Mouse (Mus musculus): ENCODE measurements around the gene Nap1l4. TPM values are rescaled to one million over a fixed set of nuclear protein-coding genes. Genes with fewer than 3 reads are reported as not detected.
A peak's percentile ranks its signal among the peaks of the same experiment; 100 is the strongest.

Gene Nap1l4
- polyA plus RNA-seq, 1 experiment from 2014 or later = 74.9 TPM

GRCm38 (mm10) chr7:143501643-143502417 is 47.1 kb downstream of the Nap1l4 start:
- no peaks in the 10 kb centered on the region for H3K9me3 ChIP-seq (replicated peaks; ENCODE audit: control insufficient read depth, low read length)
- no peaks in the 10 kb centered on the region for H3K36me3 ChIP-seq (ENCODE audit: control insufficient read depth, insufficient read depth)
- H3K4me2 ChIP-seq (ENCODE audit: low read depth, low read length) = peak overlapping the region; percentile 62
- H3K27me3 ChIP-seq (ENCODE audit: control insufficient read depth, insufficient read depth, low read depth, low read length) = peaks cover 48% of the 10 kb centered on the region
- 5% methylated on average over 55 of the region's 55 CpGs for WGBS (ENCODE audit: insufficient replicate concordance)
- peak overlapping the region; percentile 4; the same call in 1 of the 2 replicates for H3K9ac ChIP-seq (ENCODE audit: low read depth, low read length)
- no peak for ATAC-seq (ENCODE audit: low read depth)
- H3K4me1 ChIP-seq (ENCODE audit: control insufficient read depth, low read depth, low read length) = no peaks in the 10 kb centered on the region; the same call in none of the 2 replicates
- H3K4me3 ChIP-seq (ENCODE audit: low read depth, low read length) = peak overlapping the region; percentile 55
- H3K27ac ChIP-seq (ENCODE audit: low read length) = no peak overlapping the region

DNA sequence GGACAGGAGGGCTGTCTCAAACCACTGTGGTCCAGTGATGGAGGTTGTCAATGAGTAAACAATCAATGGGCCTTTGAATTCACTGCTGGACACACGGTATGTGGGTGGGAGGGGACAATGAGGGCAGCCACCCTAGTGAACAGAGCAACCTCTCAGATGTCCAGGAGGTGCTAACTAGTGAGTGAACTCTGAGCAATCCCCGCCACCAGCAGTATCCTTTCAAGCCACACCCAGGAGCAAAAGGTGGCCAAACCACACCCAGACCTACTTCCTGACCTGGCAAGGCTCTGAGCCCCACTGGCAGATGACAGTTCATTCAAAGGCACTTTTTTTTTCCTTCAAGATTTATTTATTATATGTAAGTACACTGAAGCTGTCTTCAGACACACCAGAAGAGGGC is 48.0 kb downstream of the Nap1l4 start:
- 44% methylated on average over 2 of the region's 2 CpGs for WGBS (ENCODE audit: insufficient replicate concordance)
- peaks cover 3% of the 10 kb centered on the region for H3K4me1 ChIP-seq (ENCODE audit: control insufficient read depth, low read depth, low read length)
- peak; percentile 64 for ATAC-seq (ENCODE audit: low read depth)
- H3K27me3 ChIP-seq (ENCODE audit: control insufficient read depth, insufficient read depth, low read depth, low read length) = peaks cover 48% of the 10 kb centered on the region
- no peak overlapping the region for H3K4me3 ChIP-seq (ENCODE audit: low read depth, low read length)
- H3K36me3 ChIP-seq (ENCODE audit: control insufficient read depth, insufficient read depth) = no peaks in the 10 kb centered on the region
- H3K9me3 ChIP-seq (replicated peaks; ENCODE audit: control insufficient read depth, low read length) = no peaks in the 10 kb centered on the region
- H3K4me2 ChIP-seq (ENCODE audit: low read depth, low read length) = no peak overlapping the region
- H3K27ac ChIP-seq (ENCODE audit: low read length) = no peak overlapping the region
- no peak overlapping the region for H3K9ac ChIP-seq (ENCODE audit: low read depth, low read length)

DNA sequence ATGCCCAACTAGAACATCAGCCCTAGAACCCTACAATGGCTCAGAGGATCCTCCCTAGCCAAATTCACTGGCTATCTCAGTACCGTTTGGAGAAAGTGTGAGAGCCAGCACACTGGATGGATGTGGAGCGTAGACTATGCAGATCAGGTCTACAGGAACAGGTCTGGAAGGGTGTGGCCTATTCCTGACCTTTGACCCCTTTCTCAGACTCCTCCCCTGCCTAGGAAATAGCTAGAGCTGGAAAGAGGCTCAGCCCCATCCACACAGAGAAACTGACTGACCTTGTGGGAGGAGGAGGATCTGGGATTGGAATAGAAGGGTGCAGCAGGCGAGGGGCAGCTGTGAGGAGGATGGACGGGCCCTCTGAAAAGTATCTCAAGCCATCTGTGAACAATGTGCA is 50.3 kb downstream of the Nap1l4 start:
- Histone ChIP-seq H3K36me3 (ENCODE audit: control insufficient read depth, insufficient read depth) (no peaks in the 10 kb centered on the region), H3K4me3 (ENCODE audit: low read depth, low read length) (no peak overlapping the region), H3K9ac (ENCODE audit: low read depth, low read length) (no peak overlapping the region), H3K27ac (ENCODE audit: low read length) (no peak overlapping the region), H3K9me3 (replicated peaks; ENCODE audit: control insufficient read depth, low read length) (no peaks in the 10 kb centered on the region), H3K27me3 (ENCODE audit: control insufficient read depth, insufficient read depth, low read depth, low read length) (peaks cover 32% of the 10 kb centered on the region), H3K4me2 (ENCODE audit: low read depth, low read length) (no peak overlapping the region), H3K4me1 (ENCODE audit: control insufficient read depth, low read depth, low read length) (peaks cover 10% of the 10 kb centered on the region)
- no peak for ATAC-seq (ENCODE audit: low read depth)
- WGBS (ENCODE audit: insufficient replicate concordance) = 65% methylated on average over 4 of the region's 4 CpGs

GRCm38 (mm10) chr7:143495104-143495961 is 53.6 kb downstream of the Nap1l4 start:
- Histone ChIP-seq H3K4me1 (ENCODE audit: control insufficient read depth, low read depth, low read length) (peaks cover 10% of the 10 kb centered on the region), H3K9ac (ENCODE audit: low read depth, low read length) (no peak overlapping the region), H3K27me3 (ENCODE audit: control insufficient read depth, insufficient read depth, low read depth, low read length) (no peaks in the 10 kb centered on the region; the same call in 1 of the 2 replicates), H3K9me3 (replicated peaks; ENCODE audit: control insufficient read depth, low read length) (no peaks in the 10 kb centered on the region), H3K27ac (ENCODE audit: low read length) (no peak overlapping the region), H3K4me3 (ENCODE audit: low read depth, low read length) (no peak overlapping the region), H3K36me3 (ENCODE audit: control insufficient read depth, insufficient read depth) (no peaks in the 10 kb centered on the region), H3K4me2 (ENCODE audit: low read depth, low read length) (no peak overlapping the region)
- no peak for ATAC-seq (ENCODE audit: low read depth)
- WGBS (ENCODE audit: insufficient replicate concordance) = 18% methylated on average over 8 of the region's 8 CpGs

- Histone ChIP-seq H3K4me2 (ENCODE audit: low read depth, low read length) (no peak overlapping the region), H3K9ac (ENCODE audit: low read depth, low read length) (no peak overlapping the region), H3K4me3 (ENCODE audit: low read depth, low read length) (no peak overlapping the region), H3K36me3 (ENCODE audit: control insufficient read depth, insufficient read depth) (no peaks in the 10 kb centered on the region), H3K27me3 (ENCODE audit: control insufficient read depth, insufficient read depth, low read depth, low read length) (no peaks in the 10 kb centered on the region), H3K9me3 (replicated peaks; ENCODE audit: control insufficient read depth, low read length) (no peaks in the 10 kb centered on the region), H3K27ac (ENCODE audit: low read length) (no peak overlapping the region), H3K4me1 (ENCODE audit: control insufficient read depth, low read depth, low read length) (peaks cover 10% of the 10 kb centered on the region)
- no peak for ATAC-seq (ENCODE audit: low read depth)
- WGBS (ENCODE audit: insufficient replicate concordance) = 58% methylated on average over 6 of the region's 6 CpGs
Observed at GRCm38 (mm10) chr7:143493616-143494126, 55.2 kb downstream of the Nap1l4 start.

- Histone ChIP-seq H3K4me3 (ENCODE audit: low read depth, low read length) (no peak overlapping the region), H3K4me2 (ENCODE audit: low read depth, low read length) (no peak overlapping the region), H3K27ac (ENCODE audit: low read length) (no peak overlapping the region), H3K27me3 (ENCODE audit: control insufficient read depth, insufficient read depth, low read depth, low read length) (no peaks in the 10 kb centered on the region), H3K4me1 (ENCODE audit: control insufficient read depth, low read depth, low read length) (no peaks in the 10 kb centered on the region), H3K9ac (ENCODE audit: low read depth, low read length) (no peak overlapping the region), H3K9me3 (replicated peaks; ENCODE audit: control insufficient read depth, low read length) (no peaks in the 10 kb centered on the region), H3K36me3 (ENCODE audit: control insufficient read depth, insufficient read depth) (no peaks in the 10 kb centered on the region)
- ATAC-seq (ENCODE audit: low read depth) = peak; percentile 83
- WGBS (ENCODE audit: insufficient replicate concordance) = 46% methylated on average over 6 of the region's 6 CpGs
Observed at GRCm38 (mm10) chr7:143489735-143490134, 59.2 kb downstream of the Nap1l4 start.

- Histone ChIP-seq H3K36me3 (ENCODE audit: control insufficient read depth, insufficient read depth) (no peaks in the 10 kb centered on the region), H3K27ac (ENCODE audit: low read length) (no peak overlapping the region), H3K9me3 (replicated peaks; ENCODE audit: control insufficient read depth, low read length) (no peaks in the 10 kb centered on the region), H3K4me2 (ENCODE audit: low read depth, low read length) (no peak overlapping the region), H3K4me1 (ENCODE audit: control insufficient read depth, low read depth, low read length) (no peaks in the 10 kb centered on the region), H3K4me3 (ENCODE audit: low read depth, low read length) (no peak overlapping the region), H3K9ac (ENCODE audit: low read depth, low read length) (no peak overlapping the region), H3K27me3 (ENCODE audit: control insufficient read depth, insufficient read depth, low read depth, low read length) (no peaks in the 10 kb centered on the region; the same call in 1 of the 2 replicates)
- WGBS (ENCODE audit: insufficient replicate concordance) = 20% methylated on average over 6 of the region's 6 CpGs
- peak; percentile 67 for ATAC-seq (ENCODE audit: low read depth)
Observed at GRCm38 (mm10) chr7:143482541-143482940, 66.4 kb downstream of the Nap1l4 start.

- Histone ChIP-seq H3K4me2 (ENCODE audit: low read depth, low read length) (no peak overlapping the region), H3K9ac (ENCODE audit: low read depth, low read length) (no peak overlapping the region), H3K36me3 (ENCODE audit: control insufficient read depth, insufficient read depth) (no peaks in the 10 kb centered on the region), H3K27ac (ENCODE audit: low read length) (no peak overlapping the region), H3K4me3 (ENCODE audit: low read depth, low read length) (no peak overlapping the region), H3K4me1 (ENCODE audit: control insufficient read depth, low read depth, low read length) (no peaks in the 10 kb centered on the region), H3K27me3 (ENCODE audit: control insufficient read depth, insufficient read depth, low read depth, low read length) (no peaks in the 10 kb centered on the region; the same call in 1 of the 2 replicates), H3K9me3 (replicated peaks; ENCODE audit: control insufficient read depth, low read length) (no peaks in the 10 kb centered on the region)
- ATAC-seq (ENCODE audit: low read depth) = no peak
- 35% methylated on average over 5 of the region's 5 CpGs for WGBS (ENCODE audit: insufficient replicate concordance)
Observed at GRCm38 (mm10) chr7:143481806-143482387, 67.0 kb downstream of the Nap1l4 start.
